Mouse (Mus musculus): ENCODE results near the gene Wdr89. TPM values are rescaled to one million over a fixed set of nuclear protein-coding genes. Genes with fewer than 3 reads are reported as not detected.

Wdr89 gene
- polyA plus RNA-seq, 1 experiment from 2014 or later, result 15.9 TPM

DNA sequence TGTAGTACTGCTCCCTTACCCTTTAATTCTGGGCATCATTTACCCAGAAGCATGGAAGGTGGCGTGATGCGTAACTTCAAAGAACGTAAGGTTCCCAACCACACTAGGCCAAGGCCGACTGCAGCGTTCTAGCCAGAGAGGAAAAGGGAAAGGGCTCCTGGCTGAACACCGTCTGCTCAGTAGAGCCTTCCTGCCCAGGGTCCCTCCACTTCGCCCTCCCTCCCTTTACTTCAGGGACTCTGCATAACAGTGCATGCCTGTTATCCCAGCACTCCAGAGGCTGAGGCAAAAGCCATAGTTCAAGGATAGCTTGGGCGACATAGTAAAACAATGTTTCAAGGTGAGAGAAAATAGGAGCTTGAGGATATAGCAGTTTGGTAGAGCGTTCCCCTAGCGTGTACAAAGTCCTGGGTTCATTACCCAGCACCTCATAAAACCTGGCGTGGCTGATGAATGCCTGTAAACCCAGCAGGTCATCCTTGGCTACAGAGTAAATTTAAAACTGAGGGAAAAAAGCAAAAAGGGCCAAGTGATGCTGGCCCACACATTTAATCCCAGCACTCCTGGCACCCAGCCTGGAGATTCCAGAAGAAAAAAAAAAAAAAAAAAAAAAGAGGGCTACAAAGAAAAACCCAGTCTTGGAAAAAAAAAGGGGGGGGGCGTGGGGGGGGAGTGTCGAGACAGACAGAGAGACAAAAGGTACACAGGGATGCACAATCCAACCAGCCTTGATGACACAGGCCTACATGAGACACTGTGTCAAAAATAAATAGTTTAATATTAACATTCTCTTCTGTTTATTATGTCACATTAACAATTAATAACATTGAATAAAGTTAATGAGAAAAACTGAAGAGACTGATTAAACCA lies 5.5 kb downstream of the Wdr89 start:
- H3K27ac ChIP-seq (ENCODE audit: low read depth), result no peak overlapping the region
- no peak overlapping the region for H3K4me2 ChIP-seq (ENCODE audit: low read length)
- H3K9ac ChIP-seq (ENCODE audit: low read length), result no peak overlapping the region
- H3K4me3 ChIP-seq (ENCODE audit: low read depth, low read length), result no peak overlapping the region
- H3K36me3 ChIP-seq (ENCODE audit: control insufficient read depth, insufficient read depth, low read length), result no peaks in the 10 kb centered on the region
- ATAC-seq (replicated peaks; ENCODE audit: low FRiP score, low TSS enrichment, low read depth), result no peak
- 59% methylated on average over 13 of the region's 13 CpGs for WGBS
- no peaks in the 10 kb centered on the region for H3K9me3 ChIP-seq (ENCODE audit: control insufficient read depth, low read length)
- no peaks in the 10 kb centered on the region for H3K27me3 ChIP-seq (replicated peaks; ENCODE audit: control insufficient read depth, insufficient read depth, low read length)
- DNase-seq (ENCODE audit: low spot score), result no peak
- H3K4me1 ChIP-seq (replicated peaks; ENCODE audit: control insufficient read depth, insufficient read depth, low read length), result peaks cover 3% of the 10 kb centered on the region; the same call in 1 of the 2 replicates

DNA sequence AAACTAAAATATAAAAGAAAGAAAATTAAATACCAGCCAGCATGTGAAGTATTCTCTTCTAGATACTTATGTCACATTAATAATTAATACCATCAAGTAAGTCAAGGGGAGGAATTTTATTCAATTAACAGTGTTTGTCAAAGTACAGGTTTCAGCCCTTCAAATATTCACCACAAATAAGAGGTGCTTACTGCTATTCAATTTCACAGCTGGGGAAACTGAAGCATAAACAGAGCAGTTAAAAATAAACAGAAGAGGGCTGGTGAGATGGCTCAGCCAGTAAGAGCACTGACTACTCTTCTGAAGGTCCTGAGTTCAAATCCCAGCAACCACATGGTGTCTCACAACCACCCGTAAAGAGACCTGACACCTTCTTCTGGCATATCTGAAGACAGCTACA lies 7.0 kb downstream of the Wdr89 start:
- no peak overlapping the region for H3K27ac ChIP-seq (ENCODE audit: low read depth)
- no peak overlapping the region for H3K4me3 ChIP-seq (ENCODE audit: low read depth, low read length)
- H3K4me1 ChIP-seq (replicated peaks; ENCODE audit: control insufficient read depth, insufficient read depth, low read length), result no peaks in the 10 kb centered on the region
- no peak overlapping the region for H3K4me2 ChIP-seq (ENCODE audit: low read length)
- no peak overlapping the region for H3K9ac ChIP-seq (ENCODE audit: low read length)
- ATAC-seq (replicated peaks; ENCODE audit: low FRiP score, low TSS enrichment, low read depth), result no peak
- H3K36me3 ChIP-seq (ENCODE audit: control insufficient read depth, insufficient read depth, low read length), result no peaks in the 10 kb centered on the region
- WGBS, result 94% methylated on average over 1 of the region's 1 CpGs
- no peaks in the 10 kb centered on the region for H3K9me3 ChIP-seq (ENCODE audit: control insufficient read depth, low read length)
- no peak for DNase-seq (ENCODE audit: low spot score)
- no peaks in the 10 kb centered on the region for H3K27me3 ChIP-seq (replicated peaks; ENCODE audit: control insufficient read depth, insufficient read depth, low read length)

DNA sequence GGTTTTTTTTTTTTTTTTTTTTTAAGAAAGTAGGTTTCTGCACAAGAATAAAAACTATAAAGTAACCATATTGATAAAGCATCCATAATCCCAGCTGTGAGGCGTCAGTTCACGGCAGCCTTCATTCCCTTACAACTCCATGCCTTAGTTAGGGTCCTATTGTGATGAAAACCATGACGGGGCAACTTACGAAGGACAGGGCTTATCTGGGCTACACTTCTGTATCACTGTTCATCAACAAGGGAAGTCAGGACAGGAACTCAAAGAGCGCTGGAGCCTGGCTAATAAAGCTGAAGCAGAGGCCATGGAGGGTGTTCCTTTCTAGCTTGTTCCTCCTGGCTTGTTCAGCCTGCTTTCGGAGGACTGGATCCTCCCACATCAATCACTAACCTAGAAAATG lies 10.9 kb downstream of the Wdr89 start:
- H3K36me3 ChIP-seq (ENCODE audit: control insufficient read depth, insufficient read depth, low read length), result no peaks in the 10 kb centered on the region
- WGBS, result 77% methylated on average over 6 of the region's 6 CpGs

DNA sequence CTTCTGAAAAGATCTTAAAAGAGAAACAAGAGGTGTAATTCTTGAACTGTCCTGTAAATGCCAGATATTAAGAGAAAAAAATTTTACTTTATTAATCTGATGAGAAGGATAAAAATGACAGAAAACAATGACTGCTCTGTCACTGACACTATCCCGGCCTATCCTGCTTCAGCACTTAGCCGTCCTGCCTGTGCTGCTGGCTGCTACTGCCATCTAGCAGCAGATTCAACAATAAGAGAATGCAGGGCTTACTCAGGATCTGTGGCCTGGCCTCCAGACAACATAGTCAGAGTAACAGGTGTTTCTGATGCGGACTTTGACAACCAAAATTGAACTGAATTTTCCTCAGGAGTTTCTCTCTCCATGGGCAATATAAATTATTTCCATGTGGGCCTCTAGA lies 12.8 kb downstream of the Wdr89 start:
- no peak overlapping the region for H3K4me2 ChIP-seq (ENCODE audit: low read length)
- no peaks in the 10 kb centered on the region for H3K27me3 ChIP-seq (replicated peaks; ENCODE audit: control insufficient read depth, insufficient read depth, low read length)
- H3K36me3 ChIP-seq (ENCODE audit: control insufficient read depth, insufficient read depth, low read length), result no peaks in the 10 kb centered on the region
- DNase-seq (ENCODE audit: low spot score), result no peak
- WGBS, result 51% methylated on average over 3 of the region's 3 CpGs
- H3K27ac ChIP-seq (ENCODE audit: low read depth), result no peak overlapping the region
- H3K9me3 ChIP-seq (ENCODE audit: control insufficient read depth, low read length), result no peaks in the 10 kb centered on the region
- no peak overlapping the region for H3K4me3 ChIP-seq (ENCODE audit: low read depth, low read length)
- no peaks in the 10 kb centered on the region for H3K4me1 ChIP-seq (replicated peaks; ENCODE audit: control insufficient read depth, insufficient read depth, low read length)
- ATAC-seq (replicated peaks; ENCODE audit: low FRiP score, low TSS enrichment, low read depth), result no peak
- no peak overlapping the region for H3K9ac ChIP-seq (ENCODE audit: low read length)

More for the DNA sequence above, 10.9 kb downstream of the Wdr89 start:
- no peak overlapping the region for H3K4me2 ChIP-seq (ENCODE audit: low read length)
- H3K27ac ChIP-seq (ENCODE audit: low read depth), result no peak overlapping the region
- DNase-seq (ENCODE audit: low spot score) (no peak), ATAC-seq (replicated peaks; ENCODE audit: low FRiP score, low TSS enrichment, low read depth) (no peak)
- H3K27me3 ChIP-seq (replicated peaks; ENCODE audit: control insufficient read depth, insufficient read depth, low read length), result no peaks in the 10 kb centered on the region
- no peaks in the 10 kb centered on the region for H3K9me3 ChIP-seq (ENCODE audit: control insufficient read depth, low read length)
- no peak overlapping the region for H3K9ac ChIP-seq (ENCODE audit: low read length)
- no peaks in the 10 kb centered on the region for H3K4me1 ChIP-seq (replicated peaks; ENCODE audit: control insufficient read depth, insufficient read depth, low read length)
- no peak overlapping the region for H3K4me3 ChIP-seq (ENCODE audit: low read depth, low read length)

DNA sequence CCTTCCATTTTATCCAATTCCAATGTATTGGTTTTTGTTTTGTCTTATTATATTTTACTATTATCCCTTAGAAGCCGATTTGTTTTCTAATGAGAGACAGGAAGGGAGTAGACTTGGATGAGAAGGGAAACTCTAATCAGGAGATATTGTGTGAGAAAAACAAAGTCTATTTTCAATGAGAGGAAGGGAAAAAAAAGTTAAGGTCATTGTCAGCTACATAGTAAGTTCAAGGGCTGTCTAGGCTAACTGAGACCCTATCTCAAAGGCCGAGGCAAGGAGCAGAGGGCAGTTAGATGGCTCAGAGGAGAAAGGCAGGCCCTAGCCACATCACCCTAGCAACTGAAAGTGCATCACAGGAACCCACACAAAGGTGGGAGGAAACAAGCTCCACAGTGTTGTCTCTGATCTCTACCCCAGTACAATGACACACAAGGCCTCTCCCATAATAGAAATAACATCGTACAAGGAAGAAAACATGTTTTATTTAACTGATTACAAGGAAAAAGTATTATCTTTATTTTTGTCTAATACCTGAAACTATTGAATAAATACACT lies 15.0 kb downstream of the Wdr89 start:
- ATAC-seq (replicated peaks; ENCODE audit: low FRiP score, low TSS enrichment, low read depth), result no peak

DNA sequence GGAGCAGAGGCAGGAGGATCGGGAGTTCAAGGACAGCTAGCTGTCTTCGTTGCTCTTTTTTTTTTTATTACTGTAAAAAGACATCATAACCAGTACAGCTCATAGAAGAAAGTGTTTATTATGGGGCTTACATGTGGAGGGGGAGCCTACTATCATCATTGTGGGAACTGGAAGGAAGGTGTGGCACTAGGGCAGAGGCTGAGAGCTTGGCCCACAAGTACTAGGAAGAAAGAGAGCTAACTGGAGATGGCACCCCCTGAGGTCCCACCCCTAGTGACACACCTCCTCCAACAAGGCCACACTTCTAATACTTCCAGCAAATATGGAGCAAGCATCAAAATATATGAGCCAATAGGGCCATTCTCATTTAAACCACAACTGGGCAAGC lies 19.6 kb downstream of the Wdr89 start:
- 86% methylated on average over 2 of the region's 2 CpGs for WGBS
- H3K36me3 ChIP-seq (ENCODE audit: control insufficient read depth, insufficient read depth, low read length), result no peaks in the 10 kb centered on the region
- no peak overlapping the region for H3K4me2 ChIP-seq (ENCODE audit: low read length)
- no peaks in the 10 kb centered on the region for H3K4me1 ChIP-seq (replicated peaks; ENCODE audit: control insufficient read depth, insufficient read depth, low read length)
- no peaks in the 10 kb centered on the region for H3K27me3 ChIP-seq (replicated peaks; ENCODE audit: control insufficient read depth, insufficient read depth, low read length)
- no peak overlapping the region for H3K9ac ChIP-seq (ENCODE audit: low read length)
- no peak overlapping the region for H3K4me3 ChIP-seq (ENCODE audit: low read depth, low read length)
- ATAC-seq (replicated peaks; ENCODE audit: low FRiP score, low TSS enrichment, low read depth), result no peak
- H3K9me3 ChIP-seq (ENCODE audit: control insufficient read depth, low read length), result no peaks in the 10 kb centered on the region
- H3K27ac ChIP-seq (ENCODE audit: low read depth), result no peak overlapping the region
- no peak for DNase-seq (ENCODE audit: low spot score)

More for the DNA sequence above, 15.0 kb downstream of the Wdr89 start:
- 88% methylated on average over 3 of the region's 3 CpGs for WGBS
- no peaks in the 10 kb centered on the region for H3K27me3 ChIP-seq (replicated peaks; ENCODE audit: control insufficient read depth, insufficient read depth, low read length)
- H3K4me2 ChIP-seq (ENCODE audit: low read length), result no peak overlapping the region
- H3K36me3 ChIP-seq (ENCODE audit: control insufficient read depth, insufficient read depth, low read length), result no peaks in the 10 kb centered on the region
- no peaks in the 10 kb centered on the region for H3K9me3 ChIP-seq (ENCODE audit: control insufficient read depth, low read length)
- H3K27ac ChIP-seq (ENCODE audit: low read depth), result no peak overlapping the region
- DNase-seq (ENCODE audit: low spot score), result no peak
- no peak overlapping the region for H3K9ac ChIP-seq (ENCODE audit: low read length)
- no peaks in the 10 kb centered on the region for H3K4me1 ChIP-seq (replicated peaks; ENCODE audit: control insufficient read depth, insufficient read depth, low read length)
- H3K4me3 ChIP-seq (ENCODE audit: low read depth, low read length), result no peak overlapping the region

DNA sequence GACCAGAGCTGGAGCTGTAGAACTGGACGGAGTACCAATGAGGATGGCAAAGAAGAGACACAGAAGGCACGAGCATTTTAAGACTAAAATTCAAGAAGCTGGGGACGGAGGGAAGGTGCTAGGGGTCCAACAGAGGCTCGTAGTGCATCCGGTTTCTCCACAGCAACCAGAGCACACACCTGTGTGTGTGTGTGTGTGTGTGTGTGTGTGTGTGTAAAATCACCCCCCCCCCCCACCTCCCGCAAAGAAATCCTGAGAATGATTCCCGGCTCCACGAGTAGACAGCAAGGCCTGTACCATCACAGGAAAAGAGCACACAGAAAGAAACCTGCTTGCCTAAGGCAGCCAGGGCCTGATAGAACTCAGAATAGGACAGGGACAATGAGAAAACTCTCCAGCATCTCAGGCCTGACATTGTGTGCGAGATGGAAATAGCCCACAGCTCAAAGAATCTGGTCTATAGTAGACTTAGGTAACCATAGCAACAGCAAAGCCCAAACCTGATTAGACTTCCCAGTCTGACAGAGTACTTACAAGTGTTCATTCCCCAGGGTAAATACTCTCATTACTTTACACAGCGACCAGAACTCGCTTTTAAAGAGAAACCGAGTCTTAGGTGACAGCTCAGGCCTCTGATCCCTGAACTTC lies 20.2 kb downstream of the Wdr89 start:
- ATAC-seq (replicated peaks; ENCODE audit: low FRiP score, low TSS enrichment, low read depth) (no peak), DNase-seq (ENCODE audit: low spot score) (no peak)
- H3K9me3 ChIP-seq (ENCODE audit: control insufficient read depth, low read length), result no peaks in the 10 kb centered on the region
- 79% methylated on average over 12 of the region's 12 CpGs for WGBS
- no peak overlapping the region for H3K4me3 ChIP-seq (ENCODE audit: low read depth, low read length)
- no peak overlapping the region for H3K4me2 ChIP-seq (ENCODE audit: low read length)
- no peaks in the 10 kb centered on the region for H3K36me3 ChIP-seq (ENCODE audit: control insufficient read depth, insufficient read depth, low read length)
- H3K27ac ChIP-seq (ENCODE audit: low read depth), result no peak overlapping the region
- no peak overlapping the region for H3K9ac ChIP-seq (ENCODE audit: low read length)
- no peaks in the 10 kb centered on the region for H3K27me3 ChIP-seq (replicated peaks; ENCODE audit: control insufficient read depth, insufficient read depth, low read length)
- H3K4me1 ChIP-seq (replicated peaks; ENCODE audit: control insufficient read depth, insufficient read depth, low read length), result no peaks in the 10 kb centered on the region; the same call in 1 of the 2 replicates

DNA sequence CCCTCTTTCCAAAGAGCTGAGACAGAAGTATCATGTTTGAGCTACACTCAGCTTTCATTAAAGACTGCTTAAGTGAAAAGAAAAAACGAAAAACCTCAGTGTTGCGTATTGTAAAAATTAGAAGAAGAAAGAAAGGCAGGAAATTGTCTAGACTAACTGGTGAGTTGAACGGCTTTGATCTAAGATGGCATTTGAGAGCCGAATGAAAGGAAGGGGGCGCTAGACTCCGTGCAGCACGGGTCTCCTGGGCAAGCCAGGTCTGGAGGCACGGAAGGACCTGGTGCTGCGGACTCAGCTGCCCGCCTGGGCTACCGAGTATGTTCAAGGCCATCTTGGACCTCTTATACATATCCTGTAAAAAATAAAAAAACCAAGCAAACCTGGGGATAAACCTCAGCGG lies 21.1 kb downstream of the Wdr89 start:
- H3K9me3 ChIP-seq (ENCODE audit: control insufficient read depth, low read length), result no peaks in the 10 kb centered on the region
- H3K27ac ChIP-seq (ENCODE audit: low read depth), result no peak overlapping the region
- no peak overlapping the region for H3K4me3 ChIP-seq (ENCODE audit: low read depth, low read length)
- no peaks in the 10 kb centered on the region for H3K27me3 ChIP-seq (replicated peaks; ENCODE audit: control insufficient read depth, insufficient read depth, low read length)
- no peaks in the 10 kb centered on the region; the same call in 1 of the 2 replicates for H3K4me1 ChIP-seq (replicated peaks; ENCODE audit: control insufficient read depth, insufficient read depth, low read length)
- no peak for DNase-seq (ENCODE audit: low spot score)
- no peak for ATAC-seq (replicated peaks; ENCODE audit: low FRiP score, low TSS enrichment, low read depth)
- H3K9ac ChIP-seq (ENCODE audit: low read length), result no peak overlapping the region
- H3K4me2 ChIP-seq (ENCODE audit: low read length), result no peak overlapping the region
- no peaks in the 10 kb centered on the region for H3K36me3 ChIP-seq (ENCODE audit: control insufficient read depth, insufficient read depth, low read length)
- WGBS, result 59% methylated on average over 12 of the region's 12 CpGs

All from intestine, embryonic 14.5 days (tissue).